Mouse (Mus musculus): ENCODE results near the gene Gm4767. TPM values are rescaled to one million over a fixed set of nuclear protein-coding genes. Genes with fewer than 3 reads are reported as not detected.
"Not testable (repeated sequence)": the region's sequence is repeated elsewhere in the genome, so short reads cannot be mapped to it uniquely, and the experiment has no call there.

Gene Gm4767
- 1 to 10 TPM; 3.0 to 3.5 TPM for total RNA-seq (2021)
- long read RNA-seq, partial matches to known transcripts = 0 of 2 reads
- long read RNA-seq, other reads (novel, unspliced or antisense) = 2 of 2 reads

DNA sequence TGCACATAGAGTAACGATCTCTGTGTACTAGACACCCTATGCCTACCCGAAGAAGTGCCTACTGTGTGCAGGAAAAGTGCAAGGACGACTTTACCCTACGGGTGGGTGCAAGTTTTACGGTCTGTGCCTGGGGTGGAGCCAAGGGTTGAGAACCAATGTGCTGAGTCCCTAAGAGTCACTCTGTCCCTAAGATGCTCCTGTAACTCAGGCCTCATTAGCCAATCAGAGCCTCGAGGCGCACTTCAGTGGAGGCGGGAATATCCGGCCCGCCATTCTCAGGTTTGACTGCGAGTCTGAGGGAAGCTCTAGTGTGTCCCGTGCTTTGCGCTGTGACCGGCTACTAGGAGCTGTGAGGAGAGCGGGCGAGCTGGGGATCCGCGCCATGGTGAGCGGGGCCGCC, at the start of gene Gm4767:
TSS of gene Gm4767 (plus strand) at position 288 of the 400 bp plus-strand sequence.
- peak; percentile 0 for DNase-seq (ENCODE audit: low spot score in 2 of 2)

DNA sequence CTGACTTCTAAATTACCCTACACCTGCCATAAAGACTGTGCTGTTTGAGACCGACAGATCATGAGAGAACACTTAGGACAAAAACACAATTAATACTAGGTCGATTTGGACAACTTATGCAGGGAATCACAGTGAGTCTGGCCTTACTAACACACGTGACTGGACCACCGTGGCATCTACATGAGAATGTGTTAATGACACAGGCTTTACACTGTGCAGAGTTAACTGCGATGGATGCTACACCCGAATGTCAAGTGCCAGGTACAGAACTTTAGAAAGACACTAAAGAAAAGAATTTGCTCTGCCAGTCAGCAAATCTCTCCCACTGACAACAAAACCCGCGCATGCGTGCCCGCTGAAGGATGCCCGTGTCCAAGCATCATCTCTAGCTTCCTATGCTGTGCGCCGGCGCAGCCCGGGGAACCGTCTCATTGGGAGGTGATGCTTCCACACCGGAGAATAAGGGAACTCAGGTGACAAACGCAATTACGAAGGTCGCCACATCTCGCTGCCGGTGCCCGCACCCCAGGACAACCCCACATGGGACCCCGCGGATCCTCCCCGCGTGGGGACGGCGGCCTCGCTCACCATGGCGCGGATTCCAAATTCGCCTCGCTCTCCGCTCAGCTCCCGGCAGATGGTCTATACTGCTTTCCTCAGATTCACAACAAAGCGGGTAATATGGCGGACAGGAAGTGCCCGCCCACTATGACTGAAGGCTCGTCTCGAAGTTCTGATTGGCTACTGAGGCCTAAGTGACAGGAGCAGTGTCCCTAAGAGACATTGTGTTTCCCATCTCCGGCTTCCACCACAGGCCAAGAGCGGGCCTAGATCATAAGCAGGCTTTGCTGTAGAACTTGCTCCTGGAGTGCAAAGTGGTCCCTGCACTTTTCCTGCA, 41.2 kb upstream of the Gm4767 start, which contains the start of gene Gm3055:
TSS of gene Gm3055 (minus strand) at position 656 of the 898 bp plus-strand sequence.
- not testable (repeated sequence) for DNase-seq (ENCODE audit: low spot score in 2 of 2)

DNA sequence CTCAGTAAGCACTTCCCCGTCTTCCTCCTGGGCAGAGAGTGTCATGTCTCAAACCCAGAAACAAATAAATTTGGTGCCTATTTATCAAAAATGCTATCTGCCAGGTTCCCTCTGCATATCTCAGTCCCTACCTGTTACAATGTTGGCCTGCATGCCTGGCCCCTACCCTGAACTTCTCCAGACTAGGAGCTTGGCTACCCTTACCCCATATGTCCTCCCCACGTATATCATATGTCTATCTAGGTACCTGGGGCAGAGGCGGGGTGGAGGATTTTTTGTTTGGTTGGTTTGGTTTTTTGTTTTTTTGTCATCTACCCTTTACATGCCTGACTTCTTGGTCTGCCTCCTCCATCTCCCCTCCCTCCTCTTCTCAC, 40.6 kb upstream of the Gm4767 start:
- DNase-seq (ENCODE audit: low spot score in 2 of 2) = not testable (repeated sequence)

- not testable (repeated sequence) for DNase-seq (ENCODE audit: low spot score in 2 of 2)
Measured at GRCm38 (mm10) chr10:81846219-81846618, 34.2 kb downstream of the Gm4767 start.

DNA sequence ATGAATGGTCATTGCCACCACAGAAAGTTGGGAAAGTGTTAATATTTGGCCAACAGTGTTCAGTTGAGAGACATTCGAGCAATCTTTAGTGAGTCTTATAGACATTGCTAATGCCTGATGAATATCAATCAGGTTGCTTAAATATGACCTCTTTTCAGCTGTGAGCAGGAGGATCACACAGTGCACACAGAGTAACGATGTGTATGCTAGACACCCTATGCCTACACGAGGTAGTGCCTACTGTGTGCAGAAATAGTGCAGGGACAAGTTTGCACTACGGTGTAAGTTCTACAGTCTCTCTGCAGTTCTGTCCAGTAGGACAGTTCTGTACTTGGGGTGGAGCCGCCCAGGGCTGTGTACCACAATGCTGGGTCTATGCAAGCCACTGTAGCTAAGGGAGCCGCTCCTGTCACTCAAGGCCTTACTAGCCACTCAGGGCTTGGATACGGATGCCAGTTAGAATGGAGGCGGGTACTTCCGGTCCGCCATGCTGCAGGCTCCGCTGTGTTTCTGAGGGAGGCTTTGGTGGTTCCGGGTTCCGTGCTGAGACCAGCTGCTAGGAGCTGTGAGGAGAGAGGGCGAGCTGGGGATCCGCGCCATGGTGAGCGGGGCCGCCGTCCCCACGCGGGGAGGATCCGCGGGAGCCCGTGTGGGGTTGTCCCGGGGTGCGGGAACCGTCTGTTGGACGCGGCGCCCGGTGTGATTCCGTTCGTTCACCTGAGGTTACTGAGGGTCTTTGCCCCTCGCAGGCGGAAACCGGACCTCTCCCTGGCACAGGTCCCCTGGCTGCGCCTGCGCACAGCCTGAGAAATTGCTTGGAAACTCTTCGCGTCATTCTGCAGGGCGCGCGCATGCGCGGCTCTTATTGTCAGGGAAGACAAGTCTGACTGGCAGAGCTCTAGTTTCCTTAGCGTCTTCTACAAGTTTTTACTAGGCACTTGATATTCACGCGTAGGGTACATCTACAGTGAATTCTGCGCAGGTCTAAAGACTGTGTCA, 51.7 kb downstream of the Gm4767 start, which contains the start of gene Gm32687:
TSS of gene Gm32687 (plus strand) at position 526 of the 999 bp plus-strand sequence.
- peak in 1 of 2 experiments; percentile 1 for DNase-seq (ENCODE audit: low spot score in 2 of 2)

Other genes with a start within 250 kb of the Gm4767 start
- 10 to 100 TPM; 31.6 to 31.8 TPM for gene Tle2, start 237.6 kb upstream of the Gm4767 start, total RNA-seq (2021)
- 1 to 10 TPM; 2.6 to 4.1 TPM for gene Tle6, start 211.1 kb upstream of the Gm4767 start, total RNA-seq (2021)
- gene BC025920, start 205.9 kb upstream of the Gm4767 start, total RNA-seq (2021) = 1 to 10 TPM; 3.6 to 3.8 TPM
- gene Sirt6, start 184.4 kb upstream of the Gm4767 start, total RNA-seq (2021) = 10 to 100 TPM; 24.8 to 26.7 TPM
- gene Ankrd24, start 183.6 kb upstream of the Gm4767 start, total RNA-seq (2021) = 10 to 100 TPM; 36.9 to 37.8 TPM
- 1 to 10 TPM; 3.5 to 3.8 TPM for gene Gm10778, start 163.1 kb upstream of the Gm4767 start, total RNA-seq (2021)
- gene Zfp433, start 107.4 kb upstream of the Gm4767 start, total RNA-seq (2021) = 10 to 100 TPM in 1 of 2 experiments, 1 to 10 TPM in 1; 8.9 to 10.9 TPM
- 10 to 100 TPM in 1 of 2 experiments, 1 to 10 TPM in 1; 9.2 to 10.1 TPM for gene Gm3055, start 41.0 kb upstream of the Gm4767 start, total RNA-seq (2021)
- gene Gm32687, start 51.7 kb downstream of the Gm4767 start, total RNA-seq (2021) = 1 to 10 TPM; 1.7 to 3.5 TPM
- gene Zfp781, start 118.3 kb downstream of the Gm4767 start, total RNA-seq (2021) = 1 to 10 TPM; 4.6 to 5.1 TPM
- 10 to 100 TPM; 11.4 to 13.8 TPM for gene Zfp873, start 235.9 kb downstream of the Gm4767 start, total RNA-seq (2021)